Mouse (Mus musculus) heart, embryonic 10.5 days (tissue): Measurements from ENCODE around the gene Idh2. TPM values are rescaled to one million over a fixed set of nuclear protein-coding genes. Genes with fewer than 3 reads are reported as not detected.
A peak's percentile ranks its signal among the peaks of the same experiment; 100 is the strongest.

Source experiments
- DNase-seq: peaks from one replicate; pipeline ENCODE4 v3.0.0-alpha.2; 2017; ENCODE audit warnings: low spot score
- H3K27ac ChIP-seq: fragments of 300-500 bp; sonication (generic); 2 replicates; pipeline ENCODE4 v1.5.1; 2016; ENCODE audit warnings: mild to moderate bottlenecking
- H3K27me3 ChIP-seq: fragments of 300-500 bp; sonication (generic); 2 replicates; pipeline ENCODE4 v1.6.1; 2016; ENCODE audit warnings: mild to moderate bottlenecking; ENCODE audit not compliant: poor library complexity, insufficient read depth, severe bottlenecking
- H3K36me3 ChIP-seq: fragments of 300-500 bp; sonication (generic); 2 replicates; pipeline ENCODE4 v1.6.1; 2016; ENCODE audit warnings: mild to moderate bottlenecking, moderate library complexity
- H3K4me1 ChIP-seq: fragments of 300-500 bp; sonication (generic); 2 replicates; pipeline ENCODE4 v1.6.1; 2016; ENCODE audit warnings: mild to moderate bottlenecking
- H3K4me3 ChIP-seq: fragments of 300-500 bp; sonication (generic); 2 replicates; pipeline ENCODE4 v1.5.1; 2016; ENCODE audit warnings: mild to moderate bottlenecking, moderate library complexity
- H3K9me3 ChIP-seq: fragments of 300-500 bp; sonication (generic); 2 replicates; pipeline ENCODE4 v1.6.1; 2016; ENCODE audit warnings: mild to moderate bottlenecking, moderate library complexity
- WGBS: fragments of 180-500 bp; shearing (Covaris S2); methylation state at CpG from one replicate; pipeline ENCODE4 v1.1.7; 2016; 5-methylcytosine and 5-hydroxymethylcytosine counted together
- polyA plus RNA-seq: library from polyadenylated mRNA; unstranded; fragments of >200 nt; fragmentation: Nextera tagmentation; extraction: Ambion mirVana; gene quantifications from 2 replicates; pipeline ENCODE4 v1.2.1, GENCODE M21; 2016

Idh2 gene
- polyA plus RNA-seq, 1 experiment from 2014 or later = 830 TPM

GRCm38 (mm10) chr7:80091004-80091865, 24.0 kb downstream of the Idh2 start:
- no peak overlapping the region for H3K4me3 ChIP-seq
- peak overlapping the region; percentile 39; the same call in 1 of the 2 replicates for H3K27ac ChIP-seq
- no peaks in the 10 kb centered on the region for H3K27me3 ChIP-seq
- H3K4me1 ChIP-seq = peaks cover 23% of the 10 kb centered on the region; the same call in 1 of the 2 replicates
- H3K9me3 ChIP-seq = no peaks in the 10 kb centered on the region
- WGBS = 65% methylated on average over 13 of the region's 13 CpGs
- no peak for DNase-seq
- H3K36me3 ChIP-seq = peaks cover 97% of the 10 kb centered on the region

GRCm38 (mm10) chr7:80090191-80091003, 24.8 kb downstream of the Idh2 start:
- Histone ChIP-seq H3K36me3 (peaks cover 96% of the 10 kb centered on the region), H3K27ac (peak overlapping the region; percentile 39; the same call in 1 of the 2 replicates), H3K27me3 (no peaks in the 10 kb centered on the region), H3K9me3 (no peaks in the 10 kb centered on the region), H3K4me3 (no peak overlapping the region), H3K4me1 (peaks cover 27% of the 10 kb centered on the region; the same call in 1 of the 2 replicates)
- DNase-seq = no peak
- 84% methylated on average over 18 of the region's 18 CpGs for WGBS

GRCm38 (mm10) chr7:80088191-80088590, 27.0 kb downstream of the Idh2 start:
- WGBS = 79% methylated on average over 9 of the region's 9 CpGs
- no peak overlapping the region for H3K27ac ChIP-seq
- no peaks in the 10 kb centered on the region for H3K27me3 ChIP-seq
- H3K36me3 ChIP-seq = peaks cover 85% of the 10 kb centered on the region
- H3K9me3 ChIP-seq = no peaks in the 10 kb centered on the region
- H3K4me1 ChIP-seq = peaks cover 31% of the 10 kb centered on the region; the same call in 1 of the 2 replicates
- no peak overlapping the region for H3K4me3 ChIP-seq
- no peak for DNase-seq

GRCm38 (mm10) chr7:80085970-80086715, 29.0 kb downstream of the Idh2 start:
- H3K4me3 ChIP-seq = no peak overlapping the region
- H3K36me3 ChIP-seq = peaks cover 87% of the 10 kb centered on the region
- no peak overlapping the region for H3K27ac ChIP-seq
- 77% methylated on average over 33 of the region's 33 CpGs for whole genome bisulfite sequencing
- peaks cover 28% of the 10 kb centered on the region for H3K4me1 ChIP-seq
- DNase-seq = no peak
- H3K9me3 ChIP-seq = no peaks in the 10 kb centered on the region
- H3K27me3 ChIP-seq = no peaks in the 10 kb centered on the region

GRCm38 (mm10) chr7:80084484-80084931, 30.7 kb downstream of the Idh2 start:
- no peak overlapping the region for H3K4me3 ChIP-seq
- no peaks in the 10 kb centered on the region for H3K27me3 ChIP-seq
- peaks cover 37% of the 10 kb centered on the region for H3K4me1 ChIP-seq
- H3K27ac ChIP-seq = no peak overlapping the region
- H3K9me3 ChIP-seq = no peaks in the 10 kb centered on the region
- WGBS = 63% methylated on average over 7 of the region's 7 CpGs
- H3K36me3 ChIP-seq = peaks cover 74% of the 10 kb centered on the region
- peak; percentile 88 for DNase-seq

- DNase-seq = no peak
- peaks cover 62% of the 10 kb centered on the region for H3K4me1 ChIP-seq
- WGBS = 91% methylated on average over 42 of the region's 42 CpGs
Measured at GRCm38 (mm10) chr7:80081586-80082554, 33.3 kb downstream of the Idh2 start.

GRCm38 (mm10) chr7:80078792-80079301, 36.3 kb downstream of the Idh2 start:
- H3K4me1 ChIP-seq = peaks cover 81% of the 10 kb centered on the region
- WGBS = 11% methylated on average over 14 of the region's 14 CpGs
- H3K4me3 ChIP-seq = peak overlapping the region; percentile 35
- H3K9me3 ChIP-seq = no peaks in the 10 kb centered on the region
- peak overlapping the region; percentile 92 for H3K27ac ChIP-seq
- no peaks in the 10 kb centered on the region for H3K27me3 ChIP-seq
- H3K36me3 ChIP-seq = peaks cover 31% of the 10 kb centered on the region
- peak; percentile 93 for DNase-seq

More at GRCm38 (mm10) chr7:80081586-80082554, 33.3 kb downstream of the Idh2 start:
- no peaks in the 10 kb centered on the region for H3K9me3 ChIP-seq
- peak overlapping the region; percentile 48; the same call in 1 of the 2 replicates for H3K27ac ChIP-seq
- H3K27me3 ChIP-seq = no peaks in the 10 kb centered on the region
- H3K4me3 ChIP-seq = no peak overlapping the region
- H3K36me3 ChIP-seq = peaks cover 50% of the 10 kb centered on the region

- no peak for DNase-seq
- 75% methylated on average over 9 of the region's 9 CpGs for WGBS
- peak overlapping the region; percentile 92 for H3K27ac ChIP-seq
Measured at GRCm38 (mm10) chr7:80077801-80078200, 37.4 kb downstream of the Idh2 start.

GRCm38 (mm10) chr7:80076961-80077716, 38.1 kb downstream of the Idh2 start:
- H3K36me3 ChIP-seq = peaks cover 14% of the 10 kb centered on the region
- no peak overlapping the region for H3K4me3 ChIP-seq
- H3K27me3 ChIP-seq = no peaks in the 10 kb centered on the region
- DNase-seq = no peak
- no peaks in the 10 kb centered on the region for H3K9me3 ChIP-seq
- 51% methylated on average over 6 of the region's 6 CpGs for WGBS
- peak overlapping the region; percentile 92 for H3K27ac ChIP-seq
- H3K4me1 ChIP-seq = peaks cover 96% of the 10 kb centered on the region

More at GRCm38 (mm10) chr7:80077801-80078200, 37.4 kb downstream of the Idh2 start:
- Histone ChIP-seq H3K4me3 (no peak overlapping the region), H3K9me3 (no peaks in the 10 kb centered on the region), H3K36me3 (peaks cover 20% of the 10 kb centered on the region), H3K4me1 (peaks cover 91% of the 10 kb centered on the region), H3K27me3 (no peaks in the 10 kb centered on the region)

- H3K27me3 ChIP-seq = no peaks in the 10 kb centered on the region
- DNase-seq = no peak
- peak overlapping the region; percentile 74 for H3K27ac ChIP-seq
- no peak overlapping the region for H3K4me3 ChIP-seq
- no peaks in the 10 kb centered on the region for H3K9me3 ChIP-seq
- H3K36me3 ChIP-seq = peaks cover 3% of the 10 kb centered on the region
- H3K4me1 ChIP-seq = peaks cover 96% of the 10 kb centered on the region
- WGBS = 39% methylated on average over 4 of the region's 4 CpGs
Measured at GRCm38 (mm10) chr7:80075946-80076583, 39.1 kb downstream of the Idh2 start.
